Mouse (Mus musculus) liver, embryonic 14.5 days (tissue): ENCODE measurements at regions not wholly inside any gene's neighbourhood (a gene's known extent, or its start where the extent isn't known, plus 50 kb on each side); places are given as distances from the start of the nearest gene placed in this dataset.

Experiments
- CTCF ChIP-seq: IDR thresholded peaks from 2 replicates; pipeline ENCODE4 v1.5.1; 2016; ENCODE audit warnings: antibody characterized with exemption, low read depth, control low read depth
- EP300 ChIP-seq: IDR thresholded peaks from 2 replicates; pipeline ENCODE4 v1.6.1; 2016; ENCODE audit warnings: antibody characterized with exemption, low read depth

GRCm38 (mm10) chr5:99125418-99125817 lies 88.3 kb upstream of the Prkg2 start:
- TF ChIP-seq EP300: no peak
- no peak for TF ChIP-seq CTCF
